Mouse (Mus musculus): ENCODE results near the gene Uqcc1.

Gene Uqcc1

DNA sequence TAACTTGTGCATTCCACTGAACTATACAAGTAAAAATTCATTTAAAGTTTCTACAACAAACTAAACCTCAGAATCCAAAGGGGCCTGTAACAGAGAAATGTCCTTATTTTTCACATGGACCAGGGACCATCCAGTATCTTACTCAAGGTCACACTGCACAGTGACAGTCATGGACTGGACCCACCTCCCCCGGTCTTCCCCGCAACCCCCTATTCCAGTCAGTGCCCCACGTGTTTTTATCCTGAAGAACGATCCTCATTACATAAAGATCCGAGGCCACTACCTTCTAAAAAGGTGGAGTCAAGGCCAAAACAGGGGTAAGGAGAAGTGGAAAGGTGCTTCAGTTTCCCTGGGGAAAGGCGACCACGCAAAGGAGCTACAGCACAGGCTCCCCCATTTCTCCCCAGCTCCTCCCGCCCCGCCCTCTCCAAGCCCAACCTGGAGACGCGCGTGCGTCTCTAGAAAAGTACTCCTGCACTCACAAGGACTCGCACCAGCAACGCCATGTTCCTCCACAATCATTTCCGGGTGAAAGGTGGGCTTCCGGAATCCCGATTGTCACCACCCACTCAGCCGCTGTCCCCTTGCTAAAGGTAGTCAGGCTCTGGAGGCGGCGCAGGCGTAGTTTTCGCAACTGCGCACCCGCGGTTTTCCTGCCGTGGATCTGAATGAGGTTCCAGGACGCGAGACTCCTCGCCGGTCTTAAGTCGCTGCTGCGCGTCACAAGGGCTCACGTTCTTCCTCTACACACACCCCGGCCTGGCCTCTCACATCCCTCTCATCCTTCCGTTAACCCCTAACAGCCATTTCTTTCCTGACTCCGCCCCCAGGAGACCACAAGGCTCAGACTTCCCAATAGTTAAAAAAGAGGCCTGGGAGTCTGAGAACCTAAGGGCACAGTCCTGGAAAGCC is at the start of gene Uqcc1:
Uqcc1 (minus strand) TSS at position 780 of the 912 bp plus-strand sequence.
- DNase-seq (ENCODE audit: low spot score), result peak; percentile 95

DNA sequence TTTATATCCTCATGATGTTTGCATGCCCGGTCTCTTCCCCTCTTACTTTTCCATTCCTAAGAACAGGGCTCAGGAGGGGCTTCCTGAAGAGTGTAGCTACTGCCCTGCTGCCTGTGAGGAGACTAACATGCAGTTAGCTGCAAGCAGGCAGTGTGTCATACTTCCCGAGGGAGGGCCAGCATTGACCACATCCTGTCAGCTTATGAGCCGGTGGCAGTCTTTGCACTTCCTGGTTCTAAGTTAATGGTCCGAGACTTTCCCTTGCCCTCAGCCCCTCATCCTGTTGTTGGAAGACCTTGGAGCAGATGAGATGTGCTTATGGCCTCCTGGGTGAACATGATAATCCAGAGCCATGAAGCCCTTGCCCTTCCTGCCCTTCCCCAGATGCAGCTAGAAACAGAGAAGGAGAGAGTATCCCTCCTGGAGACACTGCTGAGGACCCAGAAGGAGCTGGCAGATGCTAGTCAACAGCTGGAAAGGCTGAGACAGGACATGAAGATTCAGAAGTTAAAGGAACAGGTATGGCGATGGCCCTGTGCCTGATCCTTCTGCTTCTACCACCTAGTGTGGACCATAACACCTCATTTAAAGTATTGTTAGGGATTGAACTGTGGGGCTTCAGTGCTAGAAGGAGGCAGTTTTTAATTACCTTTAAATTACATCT is 49.4 kb upstream of the Uqcc1 start:
- DNase-seq (ENCODE audit: low spot score), result no peak

DNA sequence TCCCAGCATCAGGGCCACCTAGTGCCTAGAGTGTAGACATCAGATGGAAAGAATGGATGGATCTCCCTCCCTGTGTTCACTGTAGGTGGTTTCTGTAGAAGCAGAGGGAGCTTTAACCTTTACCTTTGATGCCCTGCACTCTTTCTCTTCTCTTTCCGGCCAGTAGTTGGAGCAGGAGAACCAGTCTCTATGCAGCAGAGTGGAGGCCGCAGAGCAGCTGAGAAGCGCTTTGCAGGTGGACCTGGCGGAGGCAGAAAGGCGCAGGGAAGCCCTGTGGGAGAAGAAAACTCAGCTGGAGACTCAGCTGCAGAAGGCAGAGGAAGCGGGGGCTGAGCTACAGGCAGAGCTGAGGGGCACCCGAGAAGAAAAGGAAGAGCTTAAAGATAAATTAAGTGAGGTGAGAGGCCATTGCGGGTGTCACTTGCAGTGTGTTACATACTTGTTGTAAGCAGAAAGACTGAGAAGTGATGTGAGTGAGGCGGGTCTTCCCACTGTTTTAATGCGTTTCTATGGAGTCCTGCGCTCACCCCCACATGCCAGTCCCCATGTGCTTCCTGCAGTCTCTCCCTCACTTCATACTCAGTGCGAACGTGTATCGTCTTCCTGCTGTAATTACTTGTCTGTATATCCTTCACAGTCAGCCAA is 44.1 kb upstream of the Uqcc1 start:
- no peak for DNase-seq (ENCODE audit: low spot score)

DNA sequence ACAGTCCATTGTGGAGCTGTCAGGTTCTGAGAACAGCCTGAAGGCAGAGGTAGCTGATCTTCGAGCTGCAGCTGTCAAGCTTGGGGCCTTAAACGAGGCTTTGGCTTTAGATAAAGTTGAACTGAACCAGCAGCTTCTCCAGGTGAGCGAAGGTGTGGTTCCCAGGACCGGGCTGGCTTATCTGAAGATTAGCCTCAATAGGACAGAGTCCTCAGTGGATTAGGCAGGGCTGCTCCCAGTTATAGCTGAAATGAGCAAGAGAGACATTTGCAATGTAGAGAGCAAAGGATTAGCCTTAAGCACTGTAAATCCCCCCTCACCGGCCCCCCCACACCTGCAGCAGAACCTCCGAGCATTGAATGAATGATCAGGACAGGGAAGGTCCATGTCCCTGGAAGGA is 43.2 kb upstream of the Uqcc1 start:
- no peak for DNase-seq (ENCODE audit: low spot score)

DNA sequence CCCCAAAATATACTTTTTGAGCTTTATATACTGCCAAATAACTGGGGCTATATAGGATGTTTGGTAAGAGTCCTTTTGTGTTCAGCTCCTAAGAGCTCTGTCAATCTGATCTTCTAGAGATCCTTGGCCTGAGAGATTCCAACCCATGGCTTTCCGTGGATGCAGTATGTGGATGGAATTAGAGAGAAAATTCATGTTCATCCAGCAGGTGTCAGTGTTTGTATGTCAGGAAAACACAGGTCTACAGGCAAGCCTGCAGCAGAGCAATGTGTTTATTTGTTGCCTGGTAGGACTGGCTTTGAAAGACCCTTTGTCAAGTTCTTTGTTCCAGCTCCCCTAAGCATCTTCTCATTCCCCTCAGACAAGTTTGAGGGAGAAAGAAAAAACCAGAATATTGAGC is 32.9 kb upstream of the Uqcc1 start:
- no peak for DNase-seq (ENCODE audit: low spot score)

GRCm38 (mm10) chr2:155961862-155962261 is 31.8 kb upstream of the Uqcc1 start:
- no peak for DNase-seq (ENCODE audit: low spot score)

DNA sequence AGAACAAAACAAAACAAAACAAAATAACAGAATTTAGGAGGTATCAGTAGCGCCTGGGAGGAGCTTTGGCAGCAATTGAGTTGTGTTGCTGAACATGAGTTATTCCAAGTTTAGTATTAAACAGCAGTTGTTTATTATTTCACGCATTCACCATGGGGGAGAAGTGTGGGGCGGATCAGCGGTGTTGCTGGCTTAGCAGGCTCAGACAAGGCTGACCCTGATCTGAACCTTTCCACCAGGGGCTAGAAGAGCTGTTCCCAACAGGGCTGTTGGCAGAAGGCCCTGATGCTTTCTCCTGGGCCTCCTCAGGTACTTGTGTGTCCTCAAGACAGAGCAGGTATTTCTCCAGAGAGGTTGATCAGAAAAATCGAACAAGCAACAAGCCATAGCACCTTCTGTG is 29.9 kb upstream of the Uqcc1 start:
- no peak for DNase-seq (ENCODE audit: low spot score)

DNA sequence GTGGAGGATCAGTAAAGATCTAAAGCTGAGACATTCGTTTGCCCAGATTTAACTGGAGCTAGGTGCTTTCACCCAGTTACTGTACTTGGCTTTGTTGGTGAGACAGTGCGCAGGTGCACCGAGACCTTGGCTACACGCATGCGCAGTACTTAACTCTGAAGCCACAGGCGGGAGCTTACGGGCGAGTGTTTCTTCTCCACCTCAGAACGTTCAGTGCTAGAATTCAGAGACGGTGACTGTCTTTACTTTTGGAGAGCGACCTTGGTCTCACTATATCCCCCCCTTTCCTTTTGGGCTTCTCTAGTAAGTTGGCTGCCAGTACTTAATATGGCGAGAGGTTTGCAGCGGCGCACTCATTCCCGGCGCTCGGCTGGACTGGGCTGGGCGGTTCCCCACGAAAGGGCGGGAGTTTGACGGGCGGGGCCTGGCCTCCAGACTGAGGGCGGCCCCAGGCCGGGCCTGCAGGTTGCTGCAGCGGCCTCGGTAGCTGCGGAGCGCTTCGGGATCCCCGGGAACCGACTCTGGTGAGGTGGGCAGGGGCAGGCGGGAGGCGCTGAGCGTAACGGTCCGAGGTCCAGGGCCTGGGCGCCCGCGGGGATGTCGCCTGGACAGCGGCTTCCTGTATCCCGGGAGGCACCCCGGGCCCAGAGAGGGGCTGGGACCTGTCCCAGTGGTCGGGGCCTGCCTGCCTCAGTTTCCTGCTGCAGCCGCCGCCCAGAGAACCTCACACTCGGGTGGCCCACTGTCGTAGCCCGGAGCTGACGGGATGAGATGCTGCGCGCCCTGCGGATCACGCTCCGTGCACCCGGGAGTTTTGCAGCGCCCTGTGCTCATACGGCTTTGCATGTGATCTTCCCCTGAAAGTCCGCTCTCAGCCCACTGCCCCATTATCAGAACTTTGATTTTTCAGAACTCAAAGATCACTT is 26.3 kb upstream of the Uqcc1 start, which contains the start of gene Cep250:
Cep250 (plus strand) TSS at position 325 of the 926 bp plus-strand sequence.
- DNase-seq (ENCODE audit: low spot score), result peak; percentile 95

- peak; percentile 28 for DNase-seq (ENCODE audit: low spot score)
Measured at GRCm38 (mm10) chr2:155952006-155952405, 21.9 kb upstream of the Uqcc1 start.

DNA sequence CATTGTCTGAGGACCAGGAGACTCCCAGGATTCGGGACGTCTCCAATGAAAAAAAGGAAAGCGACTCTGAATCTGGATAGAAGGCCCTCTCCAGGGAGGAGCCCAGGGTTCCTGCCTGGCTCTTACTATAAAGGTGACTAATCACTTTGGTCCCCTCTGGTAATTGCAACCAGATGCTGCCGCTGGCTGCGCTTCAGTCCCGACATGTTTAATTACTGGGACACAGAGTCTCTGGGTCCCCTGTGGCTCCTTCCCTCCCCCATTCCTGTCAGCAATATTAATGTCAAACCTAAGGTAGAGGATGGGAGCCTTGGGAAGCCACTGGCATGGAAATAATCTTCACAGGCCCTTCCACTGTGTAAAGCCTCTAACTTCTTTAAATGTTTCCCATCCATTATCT is 19.3 kb upstream of the Uqcc1 start:
- no peak for DNase-seq (ENCODE audit: low spot score)

GRCm38 (mm10) chr2:155947390-155948002 is 17.4 kb upstream of the Uqcc1 start:
- no peak for DNase-seq (ENCODE audit: low spot score)

- no peak for DNase-seq (ENCODE audit: low spot score)
Measured at GRCm38 (mm10) chr2:155946499-155946898, 16.4 kb upstream of the Uqcc1 start.

DNA sequence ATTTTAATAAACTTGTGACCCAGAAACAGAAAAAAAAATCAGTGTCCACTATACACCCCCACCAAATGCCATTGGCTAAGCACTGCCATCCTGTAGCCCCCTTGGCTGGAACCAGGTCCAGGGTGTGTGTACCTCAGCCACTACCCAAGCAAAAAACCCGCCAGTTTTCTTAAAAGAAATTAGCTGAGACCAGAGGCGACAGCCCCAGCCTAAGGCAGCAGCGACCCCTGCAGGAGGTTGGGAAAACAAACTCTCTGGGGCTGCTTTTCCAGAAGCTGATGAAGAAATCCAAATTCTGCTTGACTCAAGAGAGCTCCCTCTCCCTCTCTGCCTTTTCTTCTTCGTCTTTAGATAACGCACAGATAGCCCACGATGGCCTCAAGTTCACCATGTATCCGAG is 16.0 kb upstream of the Uqcc1 start:
- DNase-seq (ENCODE audit: low spot score), result peak; percentile 26

DNA sequence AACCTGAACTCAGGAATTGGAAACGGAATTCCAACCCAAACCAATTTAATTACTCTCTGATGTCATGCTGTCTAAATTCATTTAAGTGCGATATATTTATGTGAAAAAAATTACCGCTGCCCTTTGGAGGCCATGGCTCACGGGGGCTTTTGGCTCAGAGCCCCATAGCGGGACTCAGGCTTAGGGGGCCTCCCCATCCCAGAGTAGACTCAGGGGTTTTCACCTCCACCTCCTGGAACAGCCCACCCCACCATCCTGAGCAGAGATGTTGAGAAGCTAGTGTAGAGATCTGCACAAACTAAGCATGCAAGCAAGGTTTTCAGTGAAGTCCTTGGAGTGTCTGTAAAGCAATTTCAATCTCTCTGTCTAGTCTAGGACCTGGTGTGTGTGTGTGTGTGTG is 15.5 kb upstream of the Uqcc1 start:
- no peak for DNase-seq (ENCODE audit: low spot score)

DNA sequence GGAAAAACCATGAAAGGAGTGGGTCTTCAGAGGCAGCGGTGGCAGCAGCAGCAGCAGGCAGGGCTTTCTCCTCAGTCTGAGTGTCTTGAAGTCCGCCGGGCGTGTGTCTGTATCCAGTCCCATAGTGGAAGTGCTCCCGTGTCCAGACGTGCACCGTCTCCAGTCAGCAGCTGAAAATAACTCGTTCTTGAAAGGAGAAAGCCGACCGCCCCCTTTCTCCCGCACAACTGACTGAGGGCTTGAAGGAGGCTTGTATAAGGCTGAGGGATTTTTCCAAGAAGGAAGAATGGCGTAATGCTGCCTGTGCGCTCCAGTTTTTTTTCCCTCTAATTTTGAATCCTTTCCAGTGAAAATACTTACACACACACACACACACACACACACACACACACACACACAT is 15.0 kb upstream of the Uqcc1 start, which contains the start of gene Gdf5:
Gdf5 (minus strand) TSS at position 244 of the 400 bp plus-strand sequence.
- no peak for DNase-seq (ENCODE audit: low spot score)

GRCm38 (mm10) chr2:155944685-155945084 is 14.6 kb upstream of the Uqcc1 start:
- DNase-seq (ENCODE audit: low spot score), result no peak

DNA sequence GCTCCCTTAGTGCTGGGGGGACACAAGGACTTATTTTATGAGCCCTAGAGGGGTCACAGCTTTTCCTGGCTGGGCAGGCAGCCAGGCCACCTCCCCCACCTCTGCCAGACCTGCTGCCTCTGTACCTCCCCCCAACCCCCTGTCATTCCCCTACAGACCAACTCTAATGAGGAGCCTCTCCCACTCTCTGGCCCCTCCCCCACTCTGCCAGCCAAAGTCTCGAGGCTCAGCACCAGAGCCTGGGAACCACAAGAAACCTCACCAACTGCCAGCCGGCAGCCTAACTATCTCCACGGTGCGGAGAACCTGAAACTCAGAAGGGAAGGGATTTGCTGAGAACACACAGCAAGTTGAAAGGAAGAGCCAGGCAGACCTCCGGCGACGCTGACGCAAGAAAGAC is 13.4 kb upstream of the Uqcc1 start:
- no peak for DNase-seq (ENCODE audit: low spot score)

- DNase-seq (ENCODE audit: low spot score), result no peak
Measured at GRCm38 (mm10) chr2:155941697-155942442, 11.8 kb upstream of the Uqcc1 start.

DNA sequence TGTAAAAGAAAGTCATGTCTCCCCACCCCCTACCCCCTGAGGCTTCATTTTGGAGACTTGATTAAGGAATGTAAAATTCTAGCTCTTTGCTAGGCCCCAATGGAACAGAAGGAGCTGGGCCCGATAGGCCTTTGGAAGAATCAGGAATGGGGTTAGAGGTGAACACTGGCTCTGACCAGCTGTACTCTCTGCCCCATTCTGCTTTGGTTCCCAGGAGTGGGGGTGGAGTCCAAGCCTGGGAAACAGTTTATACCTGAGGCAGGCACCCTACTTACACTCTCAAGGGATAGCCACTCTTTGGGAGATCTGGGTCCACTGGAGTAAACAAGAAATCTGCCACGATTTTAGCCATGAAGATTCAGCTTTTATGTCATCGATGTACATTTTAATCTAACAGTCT is 10.6 kb upstream of the Uqcc1 start, which contains the start of gene Gm15557:
Gm15557 (plus strand) TSS at position 48 of the 400 bp plus-strand sequence.
- DNase-seq (ENCODE audit: low spot score), result no peak

GRCm38 (mm10) chr2:155939897-155940529 is 9.9 kb upstream of the Uqcc1 start:
- DNase-seq (ENCODE audit: low spot score), result no peak
